ENCODE assay signal across 9 mouse cellular contexts in the genomic region with DNA sequence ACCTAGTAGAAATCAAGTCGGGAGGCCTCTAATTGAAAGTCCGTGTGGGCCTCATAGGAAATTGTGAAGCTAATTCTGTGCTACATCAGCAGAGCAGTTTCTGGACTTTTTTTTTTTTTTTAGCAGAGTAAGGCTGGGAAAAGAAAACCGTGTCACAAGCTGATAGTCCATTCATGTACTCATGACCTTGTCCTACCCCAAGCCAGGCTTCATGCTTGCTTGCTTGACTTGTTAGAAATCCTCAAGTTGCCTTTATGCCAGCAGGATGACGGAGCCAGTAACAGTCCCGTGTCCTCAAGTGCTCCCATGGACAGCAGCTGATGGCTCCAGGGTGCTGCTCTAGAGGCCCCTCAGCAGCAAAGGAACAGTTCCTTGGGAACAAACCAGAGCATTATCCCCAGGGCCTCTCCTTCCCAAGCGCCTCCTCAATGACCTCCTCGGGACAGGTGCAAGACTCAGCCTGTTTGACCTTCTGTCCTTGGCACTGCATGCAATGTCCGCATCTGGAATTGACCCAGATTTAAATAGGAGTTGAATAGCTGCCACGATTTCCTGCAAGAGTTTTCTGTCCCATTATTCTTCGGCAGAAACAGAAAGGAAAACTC.
DNase-seq lines count a peak whose midpoint lies in the region; ATAC-seq lines count a peak whose summit lies in the region.
"Had no signal": no experiment of that assay in that cellular context is flagged by ENCODE, and none has a peak within 500 bp of the region (broad histone marks: within the 10 kb centered on the region; RNA-seq: fewer than 3 reads in every experiment).

No protein-coding gene starts in this region.

- 73% methylated on average over 10 of the region's 10 CpGs for WGBS in kidney, embryonic 14.5 days
- WGBS in forebrain, embryonic 16.5 days = 34% methylated on average over 10 of the region's 10 CpGs
- 71% methylated on average over 10 of the region's 10 CpGs for WGBS in hindbrain, embryonic 11.5 days

- peak; percentile 74 for DNase-seq in kidney, adult 18-20 months
- peak; percentile 36 to 40 for DNase-seq in adrenal gland, adult 18-20 months (ENCODE audit: low spot score in 2 of 2)
- DNase-seq in hindbrain, embryonic 11.5 days (ENCODE audit: low spot score) = no peak
- peak; percentile 77 for DNase-seq in lung, postnatal 10 days

- no peaks in the 10 kb centered on the region for H3K36me3 ChIP-seq in kidney, embryonic 14.5 days (ENCODE audit: control insufficient read depth, insufficient read depth, low read length)
- no peaks in the 10 kb centered on the region for H3K36me3 ChIP-seq in forebrain, embryonic 16.5 days (ENCODE audit: control insufficient read depth, insufficient read depth)
- no peaks in the 10 kb centered on the region for H3K36me3 ChIP-seq in hindbrain, embryonic 11.5 days (ENCODE audit: control insufficient read depth, insufficient read depth, low read length)
- H3K36me3 ChIP-seq: limb, embryonic 15.5 days had no signal

- H3K27me3 ChIP-seq in kidney, embryonic 14.5 days (ENCODE audit: control insufficient read depth, insufficient read depth, low read length) = no peaks in the 10 kb centered on the region
- H3K27me3 ChIP-seq in forebrain, embryonic 16.5 days (replicated peaks; ENCODE audit: control insufficient read depth, insufficient read depth, low read length) = no peaks in the 10 kb centered on the region
- H3K27me3 ChIP-seq in hindbrain, embryonic 11.5 days (ENCODE audit: control insufficient read depth, insufficient read depth, low read length) = no peaks in the 10 kb centered on the region
- H3K27me3 ChIP-seq: limb, embryonic 15.5 days had no signal

- peaks cover 14% of the 10 kb centered on the region for H3K4me1 ChIP-seq in kidney, embryonic 14.5 days (ENCODE audit: control insufficient read depth, insufficient read depth, low read length)
- H3K4me1 ChIP-seq in forebrain, embryonic 16.5 days (replicated peaks; ENCODE audit: control insufficient read depth, insufficient read depth, low read length) = peaks cover 40% of the 10 kb centered on the region
- H3K4me1 ChIP-seq in hindbrain, embryonic 11.5 days (replicated peaks; ENCODE audit: control insufficient read depth, insufficient read depth, low read length) = peaks cover 2% of the 10 kb centered on the region; the same call in 1 of the 2 replicates

- H3K9ac ChIP-seq in kidney, embryonic 14.5 days (ENCODE audit: low read depth, low read length) = no peak overlapping the region
- H3K9ac ChIP-seq in forebrain, embryonic 16.5 days (replicated peaks; ENCODE audit: low read depth, low read length) = no peak overlapping the region
- no peak overlapping the region for H3K9ac ChIP-seq in hindbrain, embryonic 11.5 days (ENCODE audit: low read depth, low read length)
- H3K9ac ChIP-seq: limb, embryonic 15.5 days had no signal

- ATAC-seq in kidney, embryonic 14.5 days (ENCODE audit: low FRiP score, low TSS enrichment) = no peak
- peak; percentile 21; the same call in 1 of the 2 replicates for ATAC-seq in forebrain, embryonic 16.5 days
- ATAC-seq in hindbrain, embryonic 11.5 days (ENCODE audit: low FRiP score) = 0 out of 2 replicates have a peak, but pooled peaks have one; percentile 34
- ATAC-seq in megakaryocyte-erythroid progenitor cell, adult 5-6 weeks (replicated peaks; ENCODE audit: low FRiP score, low TSS enrichment, poor library complexity, severe bottlenecking) = no peak
- no peak for ATAC-seq in megakaryocyte, adult 5-6 weeks (ENCODE audit: poor library complexity, severe bottlenecking)

- no peak overlapping the region for H3K4me2 ChIP-seq in kidney, embryonic 14.5 days (replicated peaks; ENCODE audit: low read depth, low read length)
- no peak overlapping the region for H3K4me2 ChIP-seq in forebrain, embryonic 16.5 days (ENCODE audit: low read length)
- H3K4me2 ChIP-seq in hindbrain, embryonic 11.5 days (replicated peaks; ENCODE audit: low read depth, low read length) = no peak overlapping the region
- H3K4me2 ChIP-seq: limb, embryonic 15.5 days had no signal

- no peak overlapping the region for H3K27ac ChIP-seq in kidney, embryonic 14.5 days (ENCODE audit: low read depth, low read length)
- peak overlapping the region; percentile 24 for H3K27ac ChIP-seq in forebrain, embryonic 16.5 days (ENCODE audit: low read length)
- H3K27ac ChIP-seq in hindbrain, embryonic 11.5 days (ENCODE audit: low read depth, low read length) = no peak overlapping the region
- H3K27ac ChIP-seq: limb, embryonic 15.5 days had no signal

- no peaks in the 10 kb centered on the region for H3K9me3 ChIP-seq in kidney, embryonic 14.5 days (ENCODE audit: control insufficient read depth, low read length)
- no peaks in the 10 kb centered on the region for H3K9me3 ChIP-seq in forebrain, embryonic 16.5 days (ENCODE audit: control insufficient read depth, low read length)
- H3K9me3 ChIP-seq in hindbrain, embryonic 11.5 days (ENCODE audit: control insufficient read depth, low read length) = no peaks in the 10 kb centered on the region
- H3K9me3 ChIP-seq: limb, embryonic 15.5 days had no signal

- no peak overlapping the region for H3K4me3 ChIP-seq in kidney, embryonic 14.5 days (ENCODE audit: low read length)
- H3K4me3 ChIP-seq in forebrain, embryonic 16.5 days (replicated peaks; ENCODE audit: low read length) = no peak overlapping the region
- no peak overlapping the region for H3K4me3 ChIP-seq in hindbrain, embryonic 11.5 days (ENCODE audit: low read depth, low read length)
- H3K4me3 ChIP-seq: limb, embryonic 15.5 days had no signal

Comparison
In these comparisons a context has a peak if more than half of its experiments do, and no peak if none do; other contexts are left out.
1. ATAC-seq: peak in forebrain, embryonic 16.5 days (single experiment) and hindbrain, embryonic 11.5 days (single experiment); none in kidney, embryonic 14.5 days (single experiment), megakaryocyte-erythroid progenitor cell, adult 5-6 weeks (single experiment) and megakaryocyte, adult 5-6 weeks (single experiment).